Mouse (Mus musculus) midbrain, embryonic 14.5 days (tissue): ENCODE results near the gene 6030408B16Rik. TPM values are rescaled to one million over a fixed set of nuclear protein-coding genes. Genes with fewer than 3 reads are reported as not detected.
A peak's percentile ranks its signal among the peaks of the same experiment; 100 is the strongest.

ENCODE experiments used
- ATAC-seq: fragments of 200-750 bp; cut with Nextera tagmentation; 2 replicates; pipeline ENCODE4 v1.8.0; 2017; ENCODE audit warnings: moderate number of reproducible peaks, moderate library complexity; ENCODE audit not compliant: low FRiP score, low TSS enrichment
- DNase-seq: peaks from one replicate; pipeline ENCODE4 v3.0.0-alpha.2; 2015
- H3K27ac ChIP-seq: fragments of 300-500 bp; sonication (generic); replicated peaks from 2 replicates; pipeline ENCODE4 v1.5.1; 2014; ENCODE audit warnings: mild to moderate bottlenecking, low read depth, low read length, moderate library complexity
- H3K27me3 ChIP-seq: fragments of 300-500 bp; sonication (generic); 2 replicates; pipeline ENCODE4 v1.6.1; 2014; ENCODE audit warnings: low read length, control low read depth, mixed read lengths; ENCODE audit not compliant: control insufficient read depth, insufficient read depth
- H3K36me3 ChIP-seq: fragments of 300-500 bp; sonication (generic); 2 replicates; pipeline ENCODE4 v1.6.1; 2014; ENCODE audit warnings: low read length, control low read depth; ENCODE audit not compliant: control insufficient read depth, insufficient read depth
- H3K4me1 ChIP-seq: fragments of 300-500 bp; sonication (generic); 2 replicates; pipeline ENCODE4 v1.6.1; 2014; ENCODE audit warnings: mild to moderate bottlenecking, antibody characterized with exemption, low read length, control low read depth; ENCODE audit not compliant: control insufficient read depth, insufficient read depth
- H3K4me2 ChIP-seq: fragments of 300-500 bp; sonication (generic); 2 replicates; pipeline ENCODE4 v1.6.1; 2014; ENCODE audit warnings: mild to moderate bottlenecking, low read length, moderate library complexity
- H3K4me3 ChIP-seq: fragments of 300-500 bp; sonication (generic); replicated peaks from 2 replicates; pipeline ENCODE4 v1.5.1; 2014; ENCODE audit warnings: low read depth, low read length
- H3K9ac ChIP-seq: fragments of 300-500 bp; sonication (generic); replicated peaks from 2 replicates; pipeline ENCODE4 v1.6.1; 2014; ENCODE audit warnings: mild to moderate bottlenecking, low read length, moderate library complexity
- H3K9me3 ChIP-seq: fragments of 300-500 bp; sonication (generic); 2 replicates; pipeline ENCODE4 v1.6.1; 2016; ENCODE audit warnings: low read length, control low read depth, mixed read lengths; ENCODE audit not compliant: control insufficient read depth
- WGBS: fragments of 180-500 bp; shearing (Covaris S2); extraction: QIAGEN DNeasy Blood & Tissue Kit; methylation state at CpG from one replicate; pipeline ENCODE4 v1.1.7; 2014; 5-methylcytosine and 5-hydroxymethylcytosine counted together
- polyA plus RNA-seq: library from polyadenylated mRNA; unstranded; fragments of >200 nt; fragmentation: Nextera tagmentation; extraction: Ambion mirVana; gene quantifications from 2 replicates; pipeline ENCODE4 v1.2.1, GENCODE M21; 2014

The 6030408B16Rik gene
- polyA plus RNA-seq, 1 experiment from 2014 or later = 0.30 TPM

GRCm38 (mm10) chr15:101315832-101316231 lies 22.8 kb downstream of the 6030408B16Rik start:
- Histone ChIP-seq H3K4me1 (no peaks in the 10 kb centered on the region), H3K4me2 (peak overlapping the region; percentile 3; the same call in 1 of the 2 replicates), H3K4me3 (no peak overlapping the region), H3K36me3 (no peaks in the 10 kb centered on the region), H3K9ac (no peak overlapping the region), H3K27me3 (no peaks in the 10 kb centered on the region), H3K27ac (no peak overlapping the region), H3K9me3 (no peaks in the 10 kb centered on the region)
- DNase-seq (peak; percentile 89), ATAC-seq (peak; percentile 76; the same call in 1 of the 2 replicates)
- 3% methylated on average over 11 of the region's 11 CpGs for WGBS

GRCm38 (mm10) chr15:101316279-101316912 lies 23.4 kb downstream of the 6030408B16Rik start:
- ATAC-seq (no peak), DNase-seq (no peak)
- H3K4me3 ChIP-seq = no peak overlapping the region

GRCm38 (mm10) chr15:101316913-101317813 lies 24.2 kb downstream of the 6030408B16Rik start:
- H3K36me3 ChIP-seq = no peaks in the 10 kb centered on the region
- ATAC-seq (no peak), DNase-seq (no peak)
- H3K4me3 ChIP-seq = no peak overlapping the region
- no peaks in the 10 kb centered on the region for H3K4me1 ChIP-seq
- no peak overlapping the region for H3K4me2 ChIP-seq
- no peaks in the 10 kb centered on the region for H3K27me3 ChIP-seq
- 80% methylated on average over 18 of the region's 18 CpGs for WGBS
- no peaks in the 10 kb centered on the region for H3K9me3 ChIP-seq
- no peak overlapping the region for H3K9ac ChIP-seq
- H3K27ac ChIP-seq = no peak overlapping the region

More at GRCm38 (mm10) chr15:101316279-101316912, 23.4 kb downstream of the 6030408B16Rik start:
- no peaks in the 10 kb centered on the region for H3K9me3 ChIP-seq
- no peak overlapping the region for H3K27ac ChIP-seq
- H3K4me1 ChIP-seq = no peaks in the 10 kb centered on the region
- WGBS = 75% methylated on average over 13 of the region's 13 CpGs
- H3K36me3 ChIP-seq = no peaks in the 10 kb centered on the region
- peak overlapping the region; percentile 3; the same call in 1 of the 2 replicates for H3K4me2 ChIP-seq
- H3K9ac ChIP-seq = no peak overlapping the region
- no peaks in the 10 kb centered on the region for H3K27me3 ChIP-seq

GRCm38 (mm10) chr15:101317814-101318500 lies 24.9 kb downstream of the 6030408B16Rik start:
- no peak overlapping the region for H3K27ac ChIP-seq
- H3K4me1 ChIP-seq = no peaks in the 10 kb centered on the region
- no peak overlapping the region for H3K4me2 ChIP-seq
- 83% methylated on average over 2 of the region's 2 CpGs for WGBS
- no peaks in the 10 kb centered on the region for H3K36me3 ChIP-seq
- no peak overlapping the region for H3K4me3 ChIP-seq
- H3K9me3 ChIP-seq = no peaks in the 10 kb centered on the region
- no peak for DNase-seq
- ATAC-seq = no peak
- H3K27me3 ChIP-seq = no peaks in the 10 kb centered on the region
- no peak overlapping the region for H3K9ac ChIP-seq

- H3K27me3 ChIP-seq = no peaks in the 10 kb centered on the region
- no peak overlapping the region for H3K4me3 ChIP-seq
- H3K4me2 ChIP-seq = no peak overlapping the region
- WGBS = 68% methylated on average over 14 of the region's 14 CpGs
- no peaks in the 10 kb centered on the region for H3K9me3 ChIP-seq
- H3K4me1 ChIP-seq = no peaks in the 10 kb centered on the region
- H3K27ac ChIP-seq = no peak overlapping the region
- DNase-seq (no peak), ATAC-seq (no peak)
- H3K36me3 ChIP-seq = no peaks in the 10 kb centered on the region
- no peak overlapping the region for H3K9ac ChIP-seq
These were observed 26.1 kb downstream of the 6030408B16Rik start for GRCm38 (mm10) chr15:101318889-101319765.

GRCm38 (mm10) chr15:101320010-101320617 lies 27.1 kb downstream of the 6030408B16Rik start:
- WGBS = 95% methylated on average over 6 of the region's 6 CpGs
- Histone ChIP-seq H3K4me1 (no peaks in the 10 kb centered on the region), H3K9me3 (no peaks in the 10 kb centered on the region), H3K9ac (no peak overlapping the region), H3K27ac (no peak overlapping the region), H3K4me2 (no peak overlapping the region), H3K36me3 (no peaks in the 10 kb centered on the region), H3K4me3 (no peak overlapping the region), H3K27me3 (no peaks in the 10 kb centered on the region)
- DNase-seq (no peak), ATAC-seq (no peak)

- Histone ChIP-seq H3K9ac (no peak overlapping the region), H3K4me1 (no peaks in the 10 kb centered on the region), H3K4me2 (no peak overlapping the region), H3K27ac (no peak overlapping the region), H3K9me3 (no peaks in the 10 kb centered on the region), H3K27me3 (no peaks in the 10 kb centered on the region), H3K4me3 (no peak overlapping the region), H3K36me3 (no peaks in the 10 kb centered on the region)
- WGBS = 70% methylated on average over 6 of the region's 6 CpGs
- ATAC-seq (no peak), DNase-seq (no peak)
These were observed 27.6 kb downstream of the 6030408B16Rik start for GRCm38 (mm10) chr15:101320618-101321041.
